19 mouse cellular contexts compared by ENCODE assay signal in the genomic region with DNA sequence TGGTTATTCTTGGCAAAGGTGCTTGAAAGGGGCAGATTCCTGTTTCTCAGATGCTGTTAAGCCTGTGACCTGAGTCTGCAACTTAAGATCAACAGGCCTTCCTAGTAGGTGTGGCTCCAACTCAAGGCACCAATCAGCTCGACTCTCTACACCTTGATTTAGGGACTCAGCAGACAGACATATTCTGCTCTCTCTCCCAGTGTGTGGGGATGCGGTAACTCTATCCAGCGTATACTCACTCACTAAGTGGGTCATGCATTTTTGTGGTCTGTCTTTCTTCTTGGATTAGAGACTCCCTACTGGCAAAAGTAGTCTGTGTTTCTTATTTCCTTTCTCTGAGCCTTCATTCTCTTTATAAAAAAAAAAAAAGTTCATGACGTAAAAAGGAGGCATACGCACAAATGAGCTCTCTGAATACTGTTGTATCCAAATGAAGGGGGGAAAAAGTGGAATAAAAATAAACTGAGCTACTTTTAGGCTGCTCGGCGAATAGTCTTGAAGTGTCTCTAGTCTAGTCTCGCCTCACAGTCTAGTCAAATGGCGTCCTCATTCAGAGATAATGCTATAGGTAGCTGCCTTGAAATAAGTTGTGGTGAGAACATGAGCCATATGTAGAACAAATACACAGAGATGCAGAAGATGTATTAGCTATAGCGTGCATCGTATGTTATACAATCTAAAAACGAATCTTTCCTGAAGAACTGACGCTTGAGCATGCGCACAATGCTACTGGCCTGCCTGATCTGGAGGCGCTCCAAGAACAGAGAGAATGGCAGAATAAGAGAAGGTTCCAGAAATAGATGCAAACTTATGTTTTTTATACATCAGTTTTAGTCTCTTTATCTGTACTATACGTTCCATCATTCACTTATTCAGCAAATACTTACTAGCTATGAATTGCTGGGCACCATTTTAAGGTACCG. TPM values are rescaled to one million over a fixed set of nuclear protein-coding genes. Genes with fewer than 3 reads are reported as not detected.
DNase-seq lines count a peak whose midpoint lies in the region; ATAC-seq and TF ChIP-seq lines count a peak whose summit lies in the region.
"Had no signal": no experiment of that assay in that cellular context is flagged by ENCODE, and none has a peak within 500 bp of the region (broad histone marks: within the 10 kb centered on the region; RNA-seq: fewer than 3 reads in every experiment).

No protein-coding gene starts in this region.

- H3K27me3 ChIP-seq in kidney, postnatal 0 days (ENCODE audit: insufficient read depth, low read length): no peaks in the 10 kb centered on the region
- H3K27me3 ChIP-seq in forebrain, embryonic 16.5 days (replicated peaks; ENCODE audit: control insufficient read depth, insufficient read depth, low read length): no peaks in the 10 kb centered on the region
- H3K27me3 ChIP-seq: hindbrain, embryonic 13.5 days; intestine, embryonic 15.5 days; limb, embryonic 12.5 days; liver, embryonic 13.5 days; midbrain, embryonic 12.5 days had no signal

- no peak overlapping the region for H3K9ac ChIP-seq in kidney, postnatal 0 days (ENCODE audit: low read depth, low read length)
- no peak overlapping the region for H3K9ac ChIP-seq in forebrain, embryonic 16.5 days (replicated peaks; ENCODE audit: low read depth, low read length)
- H3K9ac ChIP-seq: hindbrain, embryonic 13.5 days; intestine, embryonic 15.5 days; limb, embryonic 12.5 days; liver, embryonic 13.5 days; midbrain, embryonic 12.5 days had no signal

- no peaks in the 10 kb centered on the region for H3K9me3 ChIP-seq in kidney, postnatal 0 days (replicated peaks; ENCODE audit: low read length)
- no peaks in the 10 kb centered on the region for H3K9me3 ChIP-seq in forebrain, embryonic 16.5 days (ENCODE audit: control insufficient read depth, low read length)
- H3K9me3 ChIP-seq: heart, embryonic 10.5 days; hindbrain, embryonic 13.5 days; intestine, embryonic 15.5 days; limb, embryonic 12.5 days; liver, embryonic 13.5 days; midbrain, embryonic 12.5 days had no signal

- H3K4me3 ChIP-seq in kidney, postnatal 0 days (replicated peaks; ENCODE audit: low read depth, low read length): no peak overlapping the region
- no peak overlapping the region for H3K4me3 ChIP-seq in embryonic fibroblast, embryonic 13.5 days (ENCODE audit: insufficient read depth, low read length)
- no peak overlapping the region for H3K4me3 ChIP-seq in forebrain, embryonic 16.5 days (replicated peaks; ENCODE audit: low read length)
- H3K4me3 ChIP-seq: heart, embryonic 10.5 days; hindbrain, embryonic 13.5 days; intestine, embryonic 15.5 days; limb, embryonic 12.5 days; liver, embryonic 13.5 days; midbrain, embryonic 12.5 days had no signal

- no peak for TF ChIP-seq POLR2A in embryonic fibroblast, embryonic 13.5 days (IDR thresholded peaks at IDR 0.05; ENCODE audit: low read depth, low read length)

- 76% methylated on average over 17 of the region's 17 CpGs for WGBS in kidney, postnatal 0 days
- 73% methylated on average over 17 of the region's 17 CpGs for WGBS in forebrain, embryonic 16.5 days

- no peak overlapping the region for H3K27ac ChIP-seq in kidney, postnatal 0 days
- H3K27ac ChIP-seq in embryonic fibroblast, embryonic 13.5 days (ENCODE audit: insufficient read depth, low read length): peak overlapping the region; percentile 31; the same call in 1 of the 2 replicates
- no peak overlapping the region for H3K27ac ChIP-seq in forebrain, embryonic 16.5 days (ENCODE audit: low read length)
- H3K27ac ChIP-seq: heart, embryonic 10.5 days; hindbrain, embryonic 13.5 days; intestine, embryonic 15.5 days; limb, embryonic 12.5 days; liver, embryonic 13.5 days; midbrain, embryonic 12.5 days had no signal

- TF ChIP-seq CTCF in kidney, postnatal 0 days (IDR thresholded peaks at IDR 0.05; ENCODE audit: low read depth): no peak
- no peak for TF ChIP-seq CTCF in embryonic fibroblast, embryonic 13.5 days (IDR thresholded peaks at IDR 0.05; ENCODE audit: borderline replicate concordance, insufficient read depth, low read length)

- peak; percentile 56 for DNase-seq in kidney, postnatal 0 days (ENCODE audit: low spot score)
- no peak for DNase-seq in kidney, postnatal 14 days
- DNase-seq in brain, adult 2 months (ENCODE audit: low read depth, low spot score): peak; percentile 46
- peak; percentile 6 to 16 for DNase-seq in right cerebral cortex, postnatal 36 days (ENCODE audit: low spot score in 2 of 2)
- no peak for DNase-seq in retina, postnatal 1 day
- DNase-seq: adrenal gland, postnatal 10 days; cerebellum, adult 2 months; gastrocnemius, postnatal 36 days; heart, postnatal 14 days; kidney, postnatal 25 days; liver, embryonic 13.5 days; thymus, postnatal 25 days had no signal

- ATAC-seq in kidney, postnatal 0 days (replicated peaks; ENCODE audit: low FRiP score, low read depth): no peak
- no peak for ATAC-seq in forebrain, embryonic 16.5 days
- ATAC-seq: intestine, embryonic 15.5 days had no signal

- H3K4me2 ChIP-seq in kidney, postnatal 0 days (ENCODE audit: low read length): no peak overlapping the region
- no peak overlapping the region for H3K4me2 ChIP-seq in forebrain, embryonic 16.5 days (ENCODE audit: low read length)
- H3K4me2 ChIP-seq: hindbrain, embryonic 13.5 days; intestine, embryonic 15.5 days; limb, embryonic 12.5 days; liver, embryonic 13.5 days; midbrain, embryonic 12.5 days had no signal

- no peaks in the 10 kb centered on the region for H3K36me3 ChIP-seq in kidney, postnatal 0 days (ENCODE audit: insufficient read depth, low read length)
- no peaks in the 10 kb centered on the region for H3K36me3 ChIP-seq in forebrain, embryonic 16.5 days (ENCODE audit: control insufficient read depth, insufficient read depth)
- H3K36me3 ChIP-seq: heart, embryonic 10.5 days; hindbrain, embryonic 13.5 days; intestine, embryonic 15.5 days; limb, embryonic 12.5 days; liver, embryonic 13.5 days; midbrain, embryonic 12.5 days had no signal

- H3K4me1 ChIP-seq in kidney, postnatal 0 days (replicated peaks; ENCODE audit: insufficient read depth, low read length): no peaks in the 10 kb centered on the region; the same call in 1 of the 2 replicates
- peaks cover 14% of the 10 kb centered on the region for H3K4me1 ChIP-seq in embryonic fibroblast, embryonic 13.5 days (ENCODE audit: control insufficient read depth, insufficient read depth, low read length)
- H3K4me1 ChIP-seq in forebrain, embryonic 16.5 days (replicated peaks; ENCODE audit: control insufficient read depth, insufficient read depth, low read length): no peaks in the 10 kb centered on the region
- H3K4me1 ChIP-seq: hindbrain, embryonic 13.5 days; intestine, embryonic 15.5 days; liver, embryonic 13.5 days; midbrain, embryonic 12.5 days had no signal

RNA-seq across cellular contexts. Expression of gene Nmu, which starts 55.6 kb away (rescaled TPM):
- polyA plus RNA-seq in kidney, postnatal 0 days (2015; fragmentation: Nextera tagmentation; extraction: Ambion mirVana): not detected in 2 replicates
- not detected in 2 replicates for polyA plus RNA-seq in embryonic fibroblast, embryonic 13.5 days (2011; ENCODE audit: insufficient read length, low read depth, missing spikeins)
- polyA plus RNA-seq in forebrain, embryonic 16.5 days (2015; fragmentation: Nextera tagmentation; extraction: Ambion mirVana): not detected in 2 replicates
- polyA plus RNA-seq: cerebellum, adult 2 months; liver, embryonic 13.5 days; midbrain, embryonic 12.5 days had no signal

Comparison
In these comparisons a context has a peak if more than half of its experiments do, and no peak if none do; other contexts are left out.
1. DNase-seq: peak in kidney, postnatal 0 days (single experiment), brain, adult 2 months (single experiment) and right cerebral cortex, postnatal 36 days (2 of 2); none in kidney, postnatal 14 days (single experiment) and retina, postnatal 1 day (single experiment).